Mouse (Mus musculus) brain, adult 10 weeks (tissue): Measurements from ENCODE around the gene Spag7. TPM values are rescaled to one million over a fixed set of nuclear protein-coding genes. Genes with fewer than 3 reads are reported as not detected.

ENCODE experiments used
- polyA plus RNA-seq: library from polyadenylated mRNA; stranded (reverse); fragments of 350-450 nt; fragmentation: Illumina TruSeq; extraction: RNeasy Lipid Tissue Mini Kit (QIAGEN cat#74804); gene quantifications from one replicate; pipeline ENCODE4 v1.2.3, GENCODE M21; 2015; ENCODE audit warnings: low read depth, low replicate concordance

Gene Spag7
- polyA plus RNA-seq = 82.8 TPM

DNA sequence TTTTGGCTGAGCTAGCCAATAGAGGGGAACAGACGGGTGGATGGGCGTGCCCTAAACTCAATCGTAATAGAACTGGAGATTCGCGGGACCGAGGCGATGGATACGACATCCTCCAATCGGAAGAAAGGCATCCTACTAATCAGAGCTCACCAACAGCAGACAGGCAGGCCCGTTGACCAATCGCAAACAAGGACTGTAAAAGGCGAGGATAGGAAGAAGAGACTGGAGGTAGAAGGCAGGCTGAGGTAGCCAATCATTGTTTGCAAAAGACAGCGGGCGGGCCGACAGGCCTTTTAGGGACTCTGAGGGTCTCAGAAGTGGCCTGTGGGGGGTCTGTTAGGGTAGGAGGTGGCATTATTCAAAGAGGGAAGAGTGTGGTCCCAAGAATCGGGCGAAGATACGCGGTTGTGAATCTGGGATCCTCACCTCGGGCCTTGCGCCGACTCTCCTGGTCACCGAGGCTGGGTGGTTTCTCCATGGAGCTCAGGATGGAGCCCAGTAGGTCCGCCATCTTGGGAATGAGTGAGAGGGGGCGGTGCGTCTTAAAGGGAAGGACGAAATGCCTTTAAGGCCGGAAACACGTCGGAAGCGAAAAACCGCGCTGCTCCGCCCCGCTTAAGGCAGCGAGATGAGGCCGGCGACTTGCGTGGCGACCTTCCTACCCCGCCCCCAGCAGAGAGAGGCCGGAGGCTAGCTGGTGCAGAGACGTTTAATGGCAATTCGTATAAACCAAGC lies at the start of gene Spag7:
TSS of gene Spag7 (minus strand) at position 646 of the 735 bp plus-strand sequence.

DNA sequence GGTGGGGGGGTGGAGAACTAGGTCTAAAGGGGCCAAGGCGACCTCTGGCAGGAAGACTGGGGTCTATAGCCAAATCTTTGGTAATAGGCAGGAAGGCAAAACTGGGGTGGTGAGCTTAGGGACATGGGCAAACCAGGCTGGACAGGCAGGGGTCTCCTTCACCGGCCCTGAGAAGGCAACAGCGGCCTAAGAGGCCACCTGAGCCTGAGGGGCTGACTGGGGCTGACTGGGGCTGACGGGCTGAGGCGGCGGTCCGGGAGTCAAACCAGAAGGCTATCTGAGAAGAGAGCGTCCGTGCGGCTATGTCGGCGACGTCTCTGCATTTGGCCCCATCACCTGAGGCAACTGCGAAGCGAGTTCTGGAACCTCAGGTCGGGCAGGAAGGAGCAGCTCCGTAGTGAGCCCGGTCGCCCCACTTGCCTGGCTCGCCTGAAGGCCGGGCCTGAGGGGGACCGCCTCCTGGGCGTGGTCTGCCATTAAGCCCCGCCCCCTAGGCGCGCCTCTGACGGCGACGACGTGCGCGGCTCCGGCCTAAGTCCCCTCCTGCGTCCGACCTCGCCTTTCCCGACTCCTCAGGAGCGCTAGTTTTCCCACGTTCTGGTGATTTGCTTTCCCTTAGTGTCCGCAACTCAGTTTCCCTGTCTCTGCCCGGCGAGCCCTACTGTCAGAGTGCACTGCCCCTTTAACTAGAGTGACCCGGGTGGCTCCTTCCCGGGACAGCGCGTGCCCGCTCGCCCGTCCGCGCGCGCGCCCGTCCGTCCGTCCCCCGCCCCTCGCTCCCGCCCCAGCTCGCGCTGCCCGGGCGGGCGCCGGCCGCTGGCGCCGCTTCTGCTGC lies 30.7 kb upstream of the Spag7 start, which contains the start of the genes Inca1 and Kif1c:
TSS of gene Inca1 (minus strand) at position 434 of the 835 bp plus-strand sequence.
TSS of gene Kif1c (plus strand) at position 827 of the 835 bp plus-strand sequence.

DNA sequence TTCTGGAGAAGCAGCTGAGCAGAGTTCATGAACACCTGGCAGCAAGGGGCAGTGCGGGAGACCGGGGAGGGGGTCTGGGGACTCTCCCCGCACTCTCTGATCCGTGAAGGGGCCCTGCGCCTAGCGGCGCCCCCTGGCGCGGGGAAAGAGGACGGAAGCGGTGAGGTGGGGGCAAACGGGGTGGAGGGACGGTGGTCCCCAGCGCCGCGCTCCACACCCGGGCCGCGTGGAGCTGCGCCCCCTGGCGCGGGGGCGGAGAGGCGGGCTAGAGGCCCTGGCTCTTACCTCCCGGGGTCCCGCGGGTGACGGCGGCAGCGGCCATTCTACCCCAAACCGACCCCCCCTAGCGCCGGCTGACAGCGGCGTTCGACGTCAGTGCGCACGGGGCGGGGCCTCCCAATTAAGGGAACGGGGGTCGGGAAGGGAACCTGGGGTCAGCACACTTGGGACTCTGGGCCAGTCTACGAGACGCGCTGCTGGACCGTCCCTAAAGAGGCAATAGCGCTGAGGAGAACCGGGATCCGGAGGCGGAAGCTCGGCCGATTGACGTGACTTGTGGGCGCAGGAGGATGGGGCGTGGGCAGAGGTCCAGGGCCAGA lies 18.5 kb upstream of the Spag7 start, which contains the start of gene Camta2:
TSS of gene Camta2 (minus strand) at position 505 of the 599 bp plus-strand sequence.

GRCm38 (mm10) chr11:70656964-70657363 lies 12.3 kb downstream of the Spag7 start, which contains the start of gene Eno3:
TSS of gene Eno3 (plus strand) at chr11:70657202.

GRCm38 (mm10) chr11:70654198-70654922 lies 14.9 kb downstream of the Spag7 start, which contains the start of gene Pfn1:
TSS of gene Pfn1 (minus strand) at chr11:70654644.

GRCm38 (mm10) chr11:70646691-70647650 lies 22.2 kb downstream of the Spag7 start, which contains the start of the genes Rnf167 and Slc25a11:
TSS of gene Rnf167 (plus strand) at chr11:70647235.
TSS of gene Slc25a11 (minus strand) at chr11:70647479.

GRCm38 (mm10) chr11:70638714-70639278 lies 30.4 kb downstream of the Spag7 start, which contains the start of gene Gp1ba:
TSS of gene Gp1ba (plus strand) at chr11:70639122.

DNA sequence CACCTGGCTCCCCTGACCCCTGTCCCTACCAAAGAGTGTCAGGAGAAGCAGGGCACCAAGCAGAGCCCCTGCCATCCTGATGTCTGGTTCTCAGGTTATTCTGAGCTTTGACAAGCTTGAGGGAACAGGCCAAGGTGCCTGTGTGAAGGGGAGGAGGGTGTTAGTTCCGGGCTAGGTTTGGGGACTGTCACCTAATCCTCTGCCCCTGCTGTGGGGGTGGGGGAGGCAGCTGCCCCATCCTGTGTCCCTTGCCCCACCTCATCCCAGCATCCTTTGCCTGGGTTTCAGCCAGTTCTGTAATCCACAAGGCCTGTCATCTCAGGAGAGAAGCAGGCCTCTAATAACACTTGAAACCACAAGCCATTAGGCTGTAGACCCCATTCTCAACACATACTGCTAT lies 50.1 kb downstream of the Spag7 start, which contains the start of gene Chrne:
TSS of gene Chrne (minus strand) at position 116 of the 400 bp plus-strand sequence.

DNA sequence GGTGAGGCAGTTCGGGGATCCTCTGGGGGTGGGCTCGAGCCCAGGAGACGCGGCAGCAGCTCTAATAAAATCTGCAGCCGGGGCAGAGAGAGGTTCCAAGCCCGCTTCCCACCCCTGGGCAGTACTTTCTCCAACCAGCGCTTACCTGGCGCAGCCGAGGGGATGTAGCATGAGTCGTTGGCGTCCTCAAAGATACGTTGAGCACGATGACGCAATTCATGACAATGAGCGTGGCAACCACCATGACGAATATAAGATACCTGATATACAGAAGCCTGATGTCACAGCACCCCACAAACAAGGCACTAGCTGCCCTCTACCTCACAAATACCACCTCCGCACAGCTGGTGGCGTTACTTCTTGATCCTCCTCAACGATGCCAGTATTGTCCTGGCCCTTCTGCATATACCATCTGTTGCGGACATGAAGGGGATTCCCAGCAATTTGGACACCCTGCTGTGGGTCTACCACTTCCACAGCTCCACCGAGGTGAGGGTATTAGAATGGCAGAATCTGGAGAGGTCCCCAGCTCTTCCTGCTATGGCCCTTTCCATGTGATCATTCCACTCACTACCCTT lies 53.6 kb downstream of the Spag7 start, which contains the start of gene 4930544D05Rik:
TSS of gene 4930544D05Rik (plus strand) at position 333 of the 578 bp plus-strand sequence.

Other genes with a start within 250 kb of the Spag7 start
- gene Arrb2, start 236.8 kb downstream of the Spag7 start, polyA plus RNA-seq = 79.9 TPM
- 24.0 TPM for gene Med11, start 217.5 kb downstream of the Spag7 start, polyA plus RNA-seq
- 0.36 TPM for gene Zmynd15, start 210.0 kb downstream of the Spag7 start, polyA plus RNA-seq
- 2.5 TPM for gene Cxcl16, start 209.4 kb downstream of the Spag7 start, polyA plus RNA-seq
- gene Tm4sf5, start 164.2 kb downstream of the Spag7 start, polyA plus RNA-seq = 1.5 TPM
- gene Vmo1, start 154.8 kb downstream of the Spag7 start, polyA plus RNA-seq = not detected
- not detected for gene Gltpd2, start 150.2 kb downstream of the Spag7 start, polyA plus RNA-seq
- gene Psmb6, start 144.0 kb downstream of the Spag7 start, polyA plus RNA-seq = 328 TPM
- not detected for gene Gm40193, start 136.5 kb downstream of the Spag7 start, polyA plus RNA-seq
- 15.0 TPM for gene Pld2, start 129.4 kb downstream of the Spag7 start, polyA plus RNA-seq
- gene Mink1, start 106.5 kb downstream of the Spag7 start, polyA plus RNA-seq = 199 TPM
- gene 4930544D05Rik, start 53.6 kb downstream of the Spag7 start, polyA plus RNA-seq = not detected
- gene Chrne, start 50.2 kb downstream of the Spag7 start, polyA plus RNA-seq = not detected
- gene Gp1ba, start 30.3 kb downstream of the Spag7 start, polyA plus RNA-seq = not detected
- 88.6 TPM for gene Rnf167, start 22.2 kb downstream of the Spag7 start, polyA plus RNA-seq
- gene Slc25a11, start 21.9 kb downstream of the Spag7 start, polyA plus RNA-seq = 157 TPM
- 242 TPM for gene Pfn1, start 14.8 kb downstream of the Spag7 start, polyA plus RNA-seq
- gene Eno3, start 12.2 kb downstream of the Spag7 start, polyA plus RNA-seq = 11.5 TPM
- 127 TPM for gene Camta2, start 18.7 kb upstream of the Spag7 start, polyA plus RNA-seq
- gene Inca1, start 30.7 kb upstream of the Spag7 start, polyA plus RNA-seq = 2.6 TPM
- gene Kif1c, start 31.1 kb upstream of the Spag7 start, polyA plus RNA-seq = 51.5 TPM
- 16.0 TPM for gene Zfp3, start 94.8 kb upstream of the Spag7 start, polyA plus RNA-seq
- gene Scimp, start 143.2 kb upstream of the Spag7 start, polyA plus RNA-seq = not detected
- 62.1 TPM for gene Rabep1, start 175.4 kb upstream of the Spag7 start, polyA plus RNA-seq